Mouse (Mus musculus) E14TG2a.4 (cell line): Measurements from ENCODE around the gene Slc7a11.

ENCODE experiments used
- CTCF ChIP-seq: conservative IDR thresholded peaks from 2 replicates; pipeline ENCODE4 v1.5.1; 2014; ENCODE audit warnings: low read length
- NANOG ChIP-seq: IDR thresholded peaks from 2 replicates; pipeline ENCODE4 v1.6.1; 2014; ENCODE audit warnings: borderline replicate concordance, low read length, mixed read lengths

- TF ChIP-seq CTCF (no peak), NANOG (no peak)
Measured at GRCm38 (mm10) chr3:49965569-49965968, 477.8 kb downstream of the Slc7a11 start.
